Mouse (Mus musculus) MEL (cell line): ENCODE data around the gene Hbq1b. TPM values are rescaled to one million over a fixed set of nuclear protein-coding genes. Genes with fewer than 3 reads are reported as not detected.

Source experiments
- DNase-seq: peaks from one replicate; pipeline ENCODE4 v3.0.0; 2011; ENCODE audit warnings: low read depth, low spot score
- H3K27ac ChIP-seq: 2 replicates; pipeline ENCODE4 v1.5.1; 2012; ENCODE audit warnings: low read depth, mild to moderate bottlenecking, control low read depth, low read length, moderate library complexity; ENCODE audit not compliant: control insufficient read depth
- H3K27me3 ChIP-seq, 2 experiments: fragments of 150-350 bp in 1 of 2; sonication (generic) in 1 of 2; 2 replicates each; pipeline ENCODE4 v1.6.1; 2012; ENCODE audit warnings: low read length in 2 of 2, mild to moderate bottlenecking in 2 of 2, improper control_type of control experiment in 1 of 2, moderate library complexity in 1 of 2; ENCODE audit not compliant: insufficient read depth in 2 of 2, control insufficient read depth in 1 of 2
- H3K36me3 ChIP-seq, 2 experiments: 2 replicates each; pipeline ENCODE4 v1.6.1; 2012 to 2014; ENCODE audit warnings: low read length in 2 of 2, improper control_type of control experiment in 1 of 2, inconsistent platforms in 1 of 2, mild to moderate bottlenecking in 1 of 2; ENCODE audit not compliant: insufficient read depth in 2 of 2, control insufficient read depth in 1 of 2
- H3K4me1 ChIP-seq, 2 experiments: fragments of 150-350 bp in 1 of 2; sonication (generic) in 1 of 2; 2 replicates each; pipeline ENCODE4 v1.6.1; 2012; ENCODE audit warnings: low read length in 2 of 2, improper control_type of control experiment in 1 of 2, mild to moderate bottlenecking in 1 of 2; ENCODE audit not compliant: insufficient read depth in 2 of 2, control insufficient read depth in 1 of 2
- H3K4me3 ChIP-seq, 2 experiments: fragments of 150-350 bp in 1 of 2; sonication (generic) in 1 of 2; 2 replicates each; pipeline ENCODE4 v1.5.1; 2012; ENCODE audit warnings: low read depth in 2 of 2, low read length in 2 of 2, mild to moderate bottlenecking in 2 of 2, moderate library complexity in 2 of 2, control low read depth in 1 of 2, improper control_type of control experiment in 1 of 2; ENCODE audit not compliant: control insufficient read depth in 1 of 2, insufficient read depth in 1 of 2
- H3K79me2 ChIP-seq: 2 replicates; pipeline ENCODE4 v1.6.1; 2012; ENCODE audit warnings: mild to moderate bottlenecking, low read length, moderate library complexity; ENCODE audit not compliant: control insufficient read depth, poor library complexity, insufficient read depth
- H3K9ac ChIP-seq: 2 replicates; pipeline ENCODE4 v1.6.1; 2012; ENCODE audit warnings: low read depth, mild to moderate bottlenecking, control low read depth, low read length, moderate library complexity; ENCODE audit not compliant: control insufficient read depth, poor library complexity, severe bottlenecking
- H3K9me3 ChIP-seq: fragments of 150-350 bp; sonication (generic); replicated peaks from 2 replicates; pipeline ENCODE4 v1.6.1; 2012; ENCODE audit warnings: mild to moderate bottlenecking, low read length, improper control_type of control experiment, moderate library complexity; ENCODE audit not compliant: insufficient read depth
- BHLHE40 ChIP-seq: IDR thresholded peaks from 2 replicates; pipeline ENCODE4 v1.6.1; 2012; ENCODE audit warnings: low read depth, mild to moderate bottlenecking, inconsistent platforms, low read length, improper control_type of control experiment, borderline replicate concordance
- CHD1 ChIP-seq: IDR thresholded peaks from 2 replicates; pipeline ENCODE4 v1.6.1; 2012; ENCODE audit warnings: low read depth, mild to moderate bottlenecking, inconsistent platforms, low read length, improper control_type of control experiment
- CHD2 ChIP-seq: IDR thresholded peaks from 2 replicates; pipeline ENCODE4 v1.6.1; 2011; ENCODE audit warnings: low read length, improper control_type of control experiment
- CTCF ChIP-seq, 3 experiments: IDR thresholded peaks in 2 of 3; conservative IDR thresholded peaks in 1 of 3; 2 replicates each; pipeline ENCODE4 v1.5.1; 2011 to 2012; ENCODE audit warnings: low read length in 3 of 3, low read depth in 2 of 3, mild to moderate bottlenecking in 2 of 3, improper control_type of control experiment in 1 of 3, inconsistent platforms in 1 of 3, mixed read lengths in 1 of 3, moderate library complexity in 1 of 3; ENCODE audit not compliant: control insufficient read depth in 1 of 3, insufficient read depth in 1 of 3, poor library complexity in 1 of 3, severe bottlenecking in 1 of 3
- E2F4 ChIP-seq: IDR thresholded peaks from 2 replicates; pipeline ENCODE4 v1.6.1; 2011; ENCODE audit warnings: low read depth, low read length, improper control_type of control experiment, borderline replicate concordance
- ELF1 ChIP-seq: IDR thresholded peaks from 2 replicates; pipeline ENCODE4 v1.6.1; 2014; ENCODE audit warnings: low read depth, mild to moderate bottlenecking, inconsistent platforms, low read length, improper control_type of control experiment, moderate library complexity
- EP300 ChIP-seq, 2 experiments: IDR thresholded peaks; 2 replicates each; pipeline ENCODE4 v1.6.1; 2011; ENCODE audit warnings: improper control_type of control experiment in 2 of 2, low read length in 2 of 2, low read depth in 1 of 2, mild to moderate bottlenecking in 1 of 2
- ETS1 ChIP-seq: IDR thresholded peaks from 2 replicates; pipeline ENCODE4 v1.6.1; 2012; ENCODE audit warnings: low read depth, mild to moderate bottlenecking, inconsistent platforms, low read length, improper control_type of control experiment, moderate library complexity
- GABPA ChIP-seq: IDR thresholded peaks from 2 replicates; pipeline ENCODE4 v1.6.1; 2012; ENCODE audit warnings: low read depth, mild to moderate bottlenecking, inconsistent platforms, low read length, improper control_type of control experiment, moderate library complexity
- GATA1 ChIP-seq: IDR thresholded peaks from 2 replicates; pipeline ENCODE4 v1.6.1; 2011; ENCODE audit warnings: low read depth, low read length, improper control_type of control experiment
- HCFC1 ChIP-seq: IDR thresholded peaks from 2 replicates; pipeline ENCODE4 v1.6.1; 2012; ENCODE audit warnings: low read depth, mild to moderate bottlenecking, inconsistent platforms, low read length, improper control_type of control experiment, moderate library complexity
- JUND ChIP-seq: IDR thresholded peaks from 2 replicates; pipeline ENCODE4 v1.6.1; 2011; ENCODE audit warnings: low read depth, mild to moderate bottlenecking, improper control_type of control experiment, low read length
- KAT2A ChIP-seq: conservative IDR thresholded peaks from 2 replicates; pipeline ENCODE4 v1.6.1; 2012; ENCODE audit warnings: low read depth, low read length, improper control_type of control experiment, inconsistent platforms
- MAFK ChIP-seq: IDR thresholded peaks from 2 replicates; pipeline ENCODE4 v1.6.1; 2011; ENCODE audit warnings: low read depth, mild to moderate bottlenecking, low read length, improper control_type of control experiment, borderline replicate concordance
- MAX ChIP-seq: IDR thresholded peaks from 2 replicates; pipeline ENCODE4 v1.6.1; 2011; ENCODE audit warnings: low read length, improper control_type of control experiment
- MAZ ChIP-seq: IDR thresholded peaks from 2 replicates; pipeline ENCODE4 v1.6.1; 2012; ENCODE audit warnings: low read depth, mild to moderate bottlenecking, inconsistent platforms, low read length, improper control_type of control experiment
- MEF2A ChIP-seq: IDR thresholded peaks from 2 replicates; pipeline ENCODE4 v1.6.1; 2014; ENCODE audit warnings: low read depth, mild to moderate bottlenecking, inconsistent platforms, low read length, improper control_type of control experiment; ENCODE audit not compliant: poor library complexity, insufficient replicate concordance, severe bottlenecking; ENCODE audit errors: extremely low read depth
- MXI1 ChIP-seq: IDR thresholded peaks from 2 replicates; pipeline ENCODE4 v1.6.1; 2011; ENCODE audit warnings: mild to moderate bottlenecking, low read depth, low read length, improper control_type of control experiment
- MYB ChIP-seq: IDR thresholded peaks from 2 replicates; pipeline ENCODE4 v1.6.1; 2011; ENCODE audit warnings: mild to moderate bottlenecking, low read depth, low read length, improper control_type of control experiment
- MYC ChIP-seq: IDR thresholded peaks from 2 replicates; pipeline ENCODE4 v1.6.1; 2011; ENCODE audit warnings: low read depth, mild to moderate bottlenecking, low read length, improper control_type of control experiment, moderate library complexity
- NELFE ChIP-seq: IDR thresholded peaks from 2 replicates; pipeline ENCODE4 v1.6.1; 2011; ENCODE audit warnings: low read depth, low read length, improper control_type of control experiment
- NRF1 ChIP-seq: IDR thresholded peaks from 2 replicates; pipeline ENCODE4 v1.6.1; 2014; ENCODE audit warnings: low read depth, mild to moderate bottlenecking, inconsistent platforms, low read length, improper control_type of control experiment, moderate library complexity; ENCODE audit not compliant: poor library complexity, insufficient read depth, severe bottlenecking
- POLR2A ChIP-seq, 2 experiments: IDR thresholded peaks; 2 replicates each; pipeline ENCODE4 v1.6.1; 2011 to 2012; ENCODE audit warnings: low read length in 2 of 2, mild to moderate bottlenecking in 2 of 2, control low read depth in 1 of 2, improper control_type of control experiment in 1 of 2, low read depth in 1 of 2, moderate library complexity in 1 of 2; ENCODE audit not compliant: control insufficient read depth in 1 of 2, insufficient read depth in 1 of 2, poor library complexity in 1 of 2
- POLR2AphosphoS2 ChIP-seq: IDR thresholded peaks from 2 replicates; pipeline ENCODE4 v1.6.1; 2011; ENCODE audit warnings: low read length, improper control_type of control experiment
- POLR2AphosphoS5 ChIP-seq: IDR thresholded peaks from 2 replicates; pipeline ENCODE4 v1.6.1; 2012; ENCODE audit warnings: low read depth, borderline replicate concordance, mild to moderate bottlenecking, inconsistent platforms, low read length, moderate library complexity, mixed read lengths
- RAD21 ChIP-seq: IDR thresholded peaks from 2 replicates; pipeline ENCODE4 v1.6.1; 2011; ENCODE audit warnings: mild to moderate bottlenecking, low read depth, low read length, improper control_type of control experiment
- RCOR1 ChIP-seq: IDR thresholded peaks from 2 replicates; pipeline ENCODE4 v1.6.1; 2012; ENCODE audit warnings: low read depth, mild to moderate bottlenecking, inconsistent platforms, low read length, improper control_type of control experiment
- SIN3A ChIP-seq: IDR thresholded peaks from 2 replicates; pipeline ENCODE4 v1.6.1; 2012; ENCODE audit warnings: low read length, improper control_type of control experiment, inconsistent platforms
- TAL1 ChIP-seq: IDR thresholded peaks from 2 replicates; pipeline ENCODE4 v1.6.1; 2012; ENCODE audit warnings: mild to moderate bottlenecking, inconsistent platforms, low read length, moderate library complexity, mixed read lengths
- TBP ChIP-seq: IDR thresholded peaks from 2 replicates; pipeline ENCODE4 v1.8.0; 2011; ENCODE audit warnings: low read depth, low read length, improper control_type of control experiment
- UBTF ChIP-seq: IDR thresholded peaks from 2 replicates; pipeline ENCODE4 v1.6.1; 2012; ENCODE audit warnings: low read depth, mild to moderate bottlenecking, inconsistent platforms, low read length, improper control_type of control experiment, moderate library complexity, borderline replicate concordance; ENCODE audit not compliant: insufficient read depth
- USF1 ChIP-seq: IDR thresholded peaks from 2 replicates; pipeline ENCODE4 v1.6.1; 2014; ENCODE audit warnings: low read depth, mild to moderate bottlenecking, inconsistent platforms, low read length, improper control_type of control experiment, moderate library complexity
- USF2 ChIP-seq, 2 experiments: IDR thresholded peaks; 2 replicates each; pipeline ENCODE4 v1.6.1; 2011 to 2012; ENCODE audit warnings: improper control_type of control experiment in 2 of 2, low read length in 2 of 2, borderline replicate concordance in 1 of 2, inconsistent platforms in 1 of 2, low read depth in 1 of 2, mild to moderate bottlenecking in 1 of 2; ENCODE audit not compliant: insufficient read depth in 1 of 2
- ZKSCAN1 ChIP-seq: IDR thresholded peaks from 2 replicates; pipeline ENCODE4 v1.6.1; 2012; ENCODE audit warnings: low read depth, mild to moderate bottlenecking, inconsistent platforms, low read length, improper control_type of control experiment, moderate library complexity
- ZNF384 ChIP-seq: IDR thresholded peaks from 2 replicates; pipeline ENCODE4 v1.6.1; 2012; ENCODE audit warnings: low read depth, mild to moderate bottlenecking, inconsistent platforms, low read length, improper control_type of control experiment
- polyA plus RNA-seq, 2 experiments: library from polyadenylated mRNA; stranded (reverse) in 1 of 2; unstranded in 1 of 2; fragments of >175 nt in 1 of 2; fragments of >200 nt in 1 of 2; gene quantifications; 2 replicates each; pipeline versions ENCODE4 v1.2.1 to v1.2.4; 2012; ENCODE audit warnings: low replicate concordance in 2 of 2, low read depth in 1 of 2; ENCODE audit not compliant: insufficient read length in 2 of 2, insufficient read depth in 1 of 2, missing spikeins in 1 of 2
- total RNA-seq: library from RNA; depleted of rRNA; stranded (reverse); fragments of 300-350 nt; gene quantifications from 2 replicates; pipeline ENCODE4 v1.2.3, GENCODE M21; 2012

Gene Hbq1b
- total and polyA plus RNA-seq, 3 experiments, result 2.3 to 6.5 TPM; not detected in 1

DNA sequence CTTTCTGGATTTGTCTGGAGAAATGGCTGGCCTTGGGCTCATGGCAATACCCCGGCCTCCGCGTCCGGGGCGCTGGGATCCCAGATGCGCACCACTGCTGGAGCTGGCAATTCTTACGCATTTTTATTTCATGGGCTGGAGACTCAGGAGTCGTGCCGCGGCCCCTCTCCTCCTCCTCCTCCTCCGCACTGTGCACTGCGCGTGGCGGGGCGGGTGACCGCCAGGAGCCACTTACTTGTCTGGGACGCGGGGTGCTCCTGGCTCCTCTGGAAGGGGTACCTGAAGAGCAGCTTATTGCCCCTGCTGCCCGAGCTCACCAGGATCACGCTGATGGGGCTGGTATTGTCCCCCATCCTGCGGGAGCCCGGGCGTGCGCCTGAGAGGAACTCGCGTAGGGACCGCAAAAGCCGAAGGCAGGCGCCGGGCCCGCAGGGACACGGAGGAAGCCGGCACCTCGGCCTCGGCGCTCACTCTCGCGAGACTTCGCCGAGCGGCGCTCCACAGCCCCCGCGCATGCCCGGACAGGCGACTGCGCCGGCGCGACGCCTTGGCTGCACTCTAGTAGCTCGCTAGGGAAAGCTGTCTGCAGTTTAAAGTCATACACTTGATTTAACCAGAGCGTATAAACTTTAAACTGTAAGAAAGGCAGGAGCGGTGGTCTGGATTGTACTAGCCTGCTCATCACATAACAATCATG is 19.4 kb upstream of the Hbq1b start, which contains the start of gene Nprl3:
TSS of gene Nprl3 (minus strand) at position 520 of the 697 bp plus-strand sequence.
- peak within 1 kb of the TSS; percentile 94 for H3K9ac ChIP-seq
- H3K4me3 ChIP-seq, result peak within 1 kb of the TSS; percentile 89 to 96
- no peaks in the 10 kb centered on the region for H3K9me3 ChIP-seq
- peaks cover 28 to 47% of the 10 kb centered on the region in 2 experiments for H3K4me1 ChIP-seq
- DNase-seq, result peak; percentile 98
- H3K79me2 ChIP-seq, result peaks cover 5% of the 10 kb centered on the region
- H3K36me3 ChIP-seq, result peaks cover 0 to 48% of the 10 kb centered on the region in 2 experiments; a peak in 2 of 4 replicates
- no peaks in the 10 kb centered on the region for H3K27me3 ChIP-seq
- peak within 1 kb of the TSS; percentile 80 for H3K27ac ChIP-seq
- TF ChIP-seq ZKSCAN1 (no peak), CHD1 (no peak), MEF2A (0 out of 2 replicates have a peak, but pooled peaks have one; percentile 11), RCOR1 (peak; percentile 62; the same call in 1 of the 2 replicates), RAD21 (no peak), ZNF384 (no peak), NELFE (peak; percentile 98), NRF1 (peak; percentile 93), POLR2AphosphoS5 (no peak), KAT2A (peak; percentile 61), GATA1 (no peak), ETS1 (peak; percentile 68), USF2 (IDR thresholded peaks at IDR 0.05; ENCODE audit: borderline replicate concordance in 1 of 2, insufficient read depth in 1 of 2, low read depth in 1 of 2, low read length in 2 of 2) (no peak), MXI1 (no peak; the same call in 1 of the 2 replicates), TBP (peak; percentile 86), MAZ (no peak), EP300 (IDR thresholded peaks at IDR 0.05; ENCODE audit: low read depth in 1 of 2, low read length in 2 of 2) (peak in 1 of 2 experiments; percentile 44; a peak in 2 of 4 replicates), MYB (no peak), MYC (no peak), CTCF (IDR thresholded peaks at IDR 0.05 in 2 of 3, conservative IDR thresholded peaks at IDR 0.05 in 1 of 3; ENCODE audit: control insufficient read depth in 1 of 3, insufficient read depth in 1 of 3, low read depth in 2 of 3, low read length in 3 of 3, poor library complexity in 1 of 3, severe bottlenecking in 1 of 3) (no peak), MAX (peak; percentile 79), CHD2 (peak; percentile 97), POLR2A (IDR thresholded peaks at IDR 0.05; ENCODE audit: control insufficient read depth in 1 of 2, insufficient read depth in 1 of 2, low read depth in 1 of 2, low read length in 2 of 2, poor library complexity in 1 of 2) (peak; percentile 98 to 99), POLR2AphosphoS2 (peak; percentile 95), MAFK (no peak), ELF1 (peak; percentile 49; the same call in 1 of the 2 replicates), E2F4 (0 out of 2 replicates have a peak, but pooled peaks have one; percentile 42), BHLHE40 (0 out of 2 replicates have a peak, but pooled peaks have one; percentile 15), USF1 (0 out of 2 replicates have a peak, but pooled peaks have one; percentile 44), HCFC1 (peak; percentile 85), SIN3A (peak; percentile 83), GABPA (no peak), JUND (peak; percentile 55; the same call in 1 of the 2 replicates), UBTF (no peak), TAL1 (no peak)
